Comparison of ENCODE assay signal across 30 mouse cellular contexts in genomic region chr16:64211895-64212294, GRCm38 (mm10).
DNase-seq lines count a peak whose midpoint lies in the region; ATAC-seq and TF ChIP-seq lines count a peak whose summit lies in the region.
"Had no signal": no experiment of that assay in that cellular context is flagged by ENCODE, and none has a peak within 500 bp of the region (broad histone marks: within the 10 kb centered on the region; RNA-seq: fewer than 3 reads in every experiment).

No protein-coding gene starts in this region.

- H3K9me3 ChIP-seq in lung, embryonic 15.5 days: no peaks in the 10 kb centered on the region
- H3K9me3 ChIP-seq in forebrain, postnatal 0 days (ENCODE audit: low read length): no peaks in the 10 kb centered on the region
- H3K9me3 ChIP-seq: embryonic facial prominence, embryonic 13.5 days; forebrain, embryonic 12.5 days; heart, embryonic 13.5 days; limb, embryonic 15.5 days; liver, embryonic 13.5 days; midbrain, embryonic 10.5 days had no signal

- ATAC-seq in lung, embryonic 15.5 days (ENCODE audit: borderline replicate concordance, extremely low read depth, low FRiP score, low TSS enrichment): peak; percentile 49; the same call in 1 of the 2 replicates
- ATAC-seq in forebrain, postnatal 0 days: no peak
- ATAC-seq: activated CD4-positive, CD25-positive, alpha-beta regulatory T cell, adult 4 months; intestine, postnatal 0 days; midbrain, embryonic 16.5 days had no signal

- H3K9ac ChIP-seq in lung, embryonic 15.5 days: no peak overlapping the region
- H3K9ac ChIP-seq in forebrain, postnatal 0 days: no peak overlapping the region
- H3K9ac ChIP-seq: embryonic facial prominence, embryonic 13.5 days; forebrain, embryonic 12.5 days; heart, embryonic 13.5 days; hindbrain, embryonic 14.5 days; limb, embryonic 15.5 days; liver, embryonic 13.5 days had no signal

- 85% methylated on average over 1 of the region's 1 CpGs for WGBS in kidney, adult 2 months
- WGBS in lung, embryonic 15.5 days: 61% methylated on average over 1 of the region's 1 CpGs
- WGBS in forebrain, postnatal 0 days: 93% methylated on average over 1 of the region's 1 CpGs

- H3K27me3 ChIP-seq in kidney, adult 2 months (replicated peaks; ENCODE audit: control insufficient read depth, insufficient read depth, low read length): no peaks in the 10 kb centered on the region
- no peaks in the 10 kb centered on the region for H3K27me3 ChIP-seq in lung, embryonic 15.5 days
- H3K27me3 ChIP-seq in forebrain, postnatal 0 days (ENCODE audit: insufficient read depth, low read length): no peaks in the 10 kb centered on the region
- H3K27me3 ChIP-seq: CH12.LX; embryonic facial prominence, embryonic 13.5 days; forebrain, embryonic 12.5 days; heart, embryonic 13.5 days; limb, embryonic 15.5 days; liver, embryonic 13.5 days had no signal

- no peak for TF ChIP-seq POLR2A in kidney, adult 2 months (IDR thresholded peaks at IDR 0.05; ENCODE audit: low read depth, low read length)

- no peaks in the 10 kb centered on the region for H3K4me1 ChIP-seq in kidney, adult 2 months (ENCODE audit: control insufficient read depth, insufficient read depth, low read length)
- no peaks in the 10 kb centered on the region for H3K4me1 ChIP-seq in lung, embryonic 15.5 days
- no peaks in the 10 kb centered on the region for H3K4me1 ChIP-seq in forebrain, postnatal 0 days (ENCODE audit: insufficient read depth)
- H3K4me1 ChIP-seq: embryonic facial prominence, embryonic 13.5 days; forebrain, embryonic 12.5 days; heart, embryonic 13.5 days; limb, embryonic 15.5 days; liver, embryonic 13.5 days; midbrain, embryonic 10.5 days had no signal

- no peak for TF ChIP-seq CTCF in kidney, adult 2 months (conservative IDR thresholded peaks at IDR 0.05; ENCODE audit: insufficient read depth, insufficient read length, low read depth, low read length)
- TF ChIP-seq CTCF in forebrain, postnatal 0 days (IDR thresholded peaks at IDR 0.05; ENCODE audit: low read depth): no peak

- DNase-seq in adrenal gland, adult 2 months: peak; percentile 8
- no peak for DNase-seq in adrenal gland, adult 18-20 months (ENCODE audit: low spot score in 2 of 2)
- DNase-seq in kidney, postnatal 10 days: peak; percentile 5
- no peak for DNase-seq in kidney, adult 2 months
- no peak for DNase-seq in lung, adult 18-20 months
- no peak for DNase-seq in forebrain, postnatal 0 days
- DNase-seq: cerebellum, adult 11-12 months; cerebellum, adult 9-11 months; embryo, embryonic 11 days; gastrocnemius, postnatal 10 days; heart, postnatal 10 days; kidney, postnatal 25 days; liver, embryonic 13.5 days; lung, adult 2 months; right cerebral cortex, postnatal 25 days; thymus, postnatal 14 days had no signal

- no peaks in the 10 kb centered on the region for H3K36me3 ChIP-seq in kidney, adult 2 months (ENCODE audit: control insufficient read depth, insufficient read depth, low read length)
- no peaks in the 10 kb centered on the region for H3K36me3 ChIP-seq in lung, embryonic 15.5 days
- H3K36me3 ChIP-seq in forebrain, postnatal 0 days (ENCODE audit: insufficient read depth): no peaks in the 10 kb centered on the region
- H3K36me3 ChIP-seq: embryonic facial prominence, embryonic 13.5 days; forebrain, embryonic 12.5 days; heart, embryonic 13.5 days; limb, embryonic 15.5 days; liver, embryonic 13.5 days; midbrain, embryonic 10.5 days had no signal

- H3K4me3 ChIP-seq in kidney, adult 2 months (ENCODE audit: insufficient read depth, low read depth, low read length): no peak overlapping the region
- no peak overlapping the region for H3K4me3 ChIP-seq in lung, embryonic 15.5 days
- no peak overlapping the region for H3K4me3 ChIP-seq in forebrain, postnatal 0 days (ENCODE audit: low read depth, low read length)
- H3K4me3 ChIP-seq: embryonic facial prominence, embryonic 13.5 days; erythroblast, embryonic 14.5 days; forebrain, embryonic 12.5 days; heart, embryonic 13.5 days; layer of hippocampus, adult 2 months; left cerebral cortex, adult 2 months; limb, embryonic 15.5 days; liver, embryonic 13.5 days; midbrain, embryonic 10.5 days had no signal

- H3K4me2 ChIP-seq in lung, embryonic 15.5 days: no peak overlapping the region
- H3K4me2 ChIP-seq in forebrain, postnatal 0 days (ENCODE audit: low read depth): no peak overlapping the region
- H3K4me2 ChIP-seq: embryonic facial prominence, embryonic 13.5 days; forebrain, embryonic 12.5 days; heart, embryonic 13.5 days; hindbrain, embryonic 14.5 days; limb, embryonic 15.5 days; liver, embryonic 13.5 days had no signal

- H3K27ac ChIP-seq in kidney, adult 2 months (ENCODE audit: insufficient read depth, low read depth, low read length): no peak overlapping the region
- no peak overlapping the region for H3K27ac ChIP-seq in lung, embryonic 15.5 days
- no peak overlapping the region for H3K27ac ChIP-seq in forebrain, postnatal 0 days (ENCODE audit: low read depth, low read length)
- H3K27ac ChIP-seq: embryonic facial prominence, embryonic 13.5 days; forebrain, embryonic 12.5 days; heart, embryonic 13.5 days; hindbrain, embryonic 14.5 days; layer of hippocampus, adult 2 months; left cerebral cortex, adult 2 months; limb, embryonic 15.5 days; liver, embryonic 13.5 days; midbrain, embryonic 10.5 days had no signal

Comparison
In these comparisons a context has a peak if more than half of its experiments do, and no peak if none do; other contexts are left out.
1. DNase-seq: peak in adrenal gland, adult 2 months (single experiment) and kidney, postnatal 10 days (single experiment); none in adrenal gland, adult 18-20 months (0 of 2), kidney, adult 2 months (single experiment), lung, adult 18-20 months (0 of 2) and forebrain, postnatal 0 days (single experiment).